Mouse (Mus musculus): ENCODE measurements around the gene Trnt1. TPM values are rescaled to one million over a fixed set of nuclear protein-coding genes. Genes with fewer than 3 reads are reported as not detected.

Gene Trnt1
- polyA plus RNA-seq, 1 experiment: 32.2 TPM

DNA sequence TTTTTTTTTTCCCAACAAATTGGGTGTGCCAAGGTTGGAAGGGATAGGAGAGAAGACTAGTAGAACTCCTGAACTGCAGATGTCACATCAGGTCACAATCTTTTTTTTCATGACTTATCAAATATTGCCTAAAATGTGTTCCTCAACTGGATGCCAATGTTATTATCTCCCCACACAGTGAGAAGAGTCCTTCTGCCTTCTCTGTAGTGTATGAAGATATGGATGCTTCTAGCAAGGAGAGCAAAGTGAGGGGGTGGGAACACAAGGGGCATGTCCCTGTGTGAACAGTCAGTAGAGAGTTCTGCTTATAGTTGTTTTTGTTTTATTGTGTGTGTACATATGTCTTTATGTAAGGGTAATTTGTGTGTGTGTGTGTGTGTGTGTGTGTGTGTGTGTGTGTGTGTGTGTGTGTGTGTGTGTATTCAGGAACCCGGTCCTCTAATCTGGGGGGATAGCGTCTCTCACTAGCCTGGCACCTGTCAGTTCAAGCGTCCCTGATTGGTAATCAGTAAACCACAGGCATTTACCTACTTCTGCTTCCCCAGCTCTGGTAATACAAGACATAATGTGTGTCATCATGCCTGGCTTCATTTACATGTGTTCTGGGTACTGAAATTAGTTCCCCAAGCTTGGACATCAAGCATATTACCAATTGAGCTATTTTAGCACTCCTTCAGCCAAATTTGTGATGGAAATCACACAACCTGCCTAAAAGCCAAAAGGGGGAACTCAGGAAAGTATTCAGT is 8.3 kb upstream of the Trnt1 start:
- Histone ChIP-seq H3K4me3 (replicated peaks; ENCODE audit: insufficient read depth, low read depth, low read length) (no peak overlapping the region), H3K27ac (ENCODE audit: insufficient read depth, low read length) (no peak overlapping the region), H3K27me3 (ENCODE audit: control insufficient read depth, insufficient read depth, low read length) (no peaks in the 10 kb centered on the region), H3K4me1 (ENCODE audit: control insufficient read depth, insufficient read depth, low read length) (no peaks in the 10 kb centered on the region)
- TF ChIP-seq CTCF (IDR thresholded peaks at IDR 0.05; ENCODE audit: borderline replicate concordance, insufficient read depth, low read depth, low read length) (no peak), POLR2A (IDR thresholded peaks at IDR 0.05; ENCODE audit: borderline replicate concordance, insufficient read depth, low read length) (no peak)
- no peak for DNase-seq
- WGBS: 92% methylated on average over 3 of the region's 3 CpGs

DNA sequence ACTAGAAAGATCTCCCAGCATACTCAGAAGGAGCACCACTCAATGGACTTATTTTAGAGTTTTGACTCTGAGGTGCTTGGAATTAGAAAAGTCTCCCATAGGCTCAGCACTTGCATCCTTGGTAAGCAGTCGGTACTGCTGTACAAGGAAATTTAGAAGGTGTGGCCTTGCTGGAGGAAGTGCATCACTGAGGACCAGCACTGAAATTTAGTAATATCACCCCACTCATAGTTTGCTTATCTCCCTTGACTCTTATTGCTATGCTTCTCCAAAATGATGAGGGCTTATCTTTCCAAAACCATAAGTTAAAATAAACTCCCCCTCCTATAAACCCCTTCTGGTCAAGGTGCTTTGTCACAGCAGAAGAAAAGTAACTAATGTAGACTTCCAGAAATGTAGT is 7.4 kb upstream of the Trnt1 start:
- WGBS: 86% methylated on average over 1 of the region's 1 CpGs
- no peak overlapping the region for H3K27ac ChIP-seq (ENCODE audit: insufficient read depth, low read length)
- H3K27me3 ChIP-seq (ENCODE audit: control insufficient read depth, insufficient read depth, low read length): no peaks in the 10 kb centered on the region
- TF ChIP-seq POLR2A (IDR thresholded peaks at IDR 0.05; ENCODE audit: borderline replicate concordance, insufficient read depth, low read length) (no peak), CTCF (IDR thresholded peaks at IDR 0.05; ENCODE audit: borderline replicate concordance, insufficient read depth, low read depth, low read length) (no peak)
- no peak for DNase-seq
- H3K4me3 ChIP-seq (replicated peaks; ENCODE audit: insufficient read depth, low read depth, low read length): no peak overlapping the region
- no peaks in the 10 kb centered on the region for H3K4me1 ChIP-seq (ENCODE audit: control insufficient read depth, insufficient read depth, low read length)

DNA sequence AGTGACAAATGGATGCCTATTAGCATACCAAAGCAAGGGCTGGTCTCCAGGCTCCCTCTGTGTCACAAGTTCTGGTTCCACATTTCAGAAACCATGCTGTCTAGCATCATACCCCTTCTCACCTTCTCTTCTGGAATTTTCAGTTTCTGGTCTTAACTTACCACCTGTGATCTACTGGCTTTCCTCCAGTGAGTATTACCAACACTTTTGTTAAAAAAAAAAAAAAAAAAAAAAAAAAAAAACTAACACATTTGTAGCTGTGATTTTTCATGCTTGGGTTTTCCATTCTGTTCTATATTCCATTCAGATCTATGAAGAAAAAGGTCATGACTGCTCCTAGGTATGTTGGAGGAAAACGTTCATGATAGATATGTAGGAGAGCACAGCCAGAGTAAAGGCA is 3.0 kb upstream of the Trnt1 start:
- 78% methylated on average over 1 of the region's 1 CpGs for WGBS
- no peaks in the 10 kb centered on the region for H3K4me1 ChIP-seq (ENCODE audit: control insufficient read depth, insufficient read depth, low read length)
- H3K4me3 ChIP-seq (replicated peaks; ENCODE audit: insufficient read depth, low read depth, low read length): no peak overlapping the region
- DNase-seq: no peak
- no peak for TF ChIP-seq CTCF (IDR thresholded peaks at IDR 0.05; ENCODE audit: borderline replicate concordance, insufficient read depth, low read depth, low read length)
- TF ChIP-seq POLR2A (IDR thresholded peaks at IDR 0.05; ENCODE audit: borderline replicate concordance, insufficient read depth, low read length): no peak
- H3K27me3 ChIP-seq (ENCODE audit: control insufficient read depth, insufficient read depth, low read length): no peaks in the 10 kb centered on the region
- no peak overlapping the region for H3K27ac ChIP-seq (ENCODE audit: insufficient read depth, low read length)

DNA sequence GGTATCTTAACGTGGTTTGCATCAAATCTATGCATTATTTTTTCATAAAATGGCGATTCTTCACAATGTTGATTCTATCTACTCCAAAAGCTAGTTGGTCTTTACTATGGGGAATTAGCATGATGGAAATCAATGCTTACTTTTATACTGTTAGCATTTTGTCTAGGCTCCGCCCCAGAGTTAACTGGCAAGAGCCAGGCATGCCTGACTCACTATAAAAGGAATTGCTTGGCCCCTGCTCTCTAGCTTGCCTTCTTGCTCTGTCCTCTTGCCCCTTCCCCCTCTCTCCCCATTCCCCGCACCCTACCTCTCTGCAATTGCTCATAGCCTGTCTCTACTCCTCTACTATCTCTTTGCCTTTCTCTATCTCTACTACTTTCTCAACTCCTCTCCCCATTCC is 2.1 kb upstream of the Trnt1 start:
- DNase-seq: no peak
- no peaks in the 10 kb centered on the region for H3K27me3 ChIP-seq (ENCODE audit: control insufficient read depth, insufficient read depth, low read length)
- TF ChIP-seq CTCF (IDR thresholded peaks at IDR 0.05; ENCODE audit: borderline replicate concordance, insufficient read depth, low read depth, low read length) (no peak), POLR2A (IDR thresholded peaks at IDR 0.05; ENCODE audit: borderline replicate concordance, insufficient read depth, low read length) (no peak)

DNA sequence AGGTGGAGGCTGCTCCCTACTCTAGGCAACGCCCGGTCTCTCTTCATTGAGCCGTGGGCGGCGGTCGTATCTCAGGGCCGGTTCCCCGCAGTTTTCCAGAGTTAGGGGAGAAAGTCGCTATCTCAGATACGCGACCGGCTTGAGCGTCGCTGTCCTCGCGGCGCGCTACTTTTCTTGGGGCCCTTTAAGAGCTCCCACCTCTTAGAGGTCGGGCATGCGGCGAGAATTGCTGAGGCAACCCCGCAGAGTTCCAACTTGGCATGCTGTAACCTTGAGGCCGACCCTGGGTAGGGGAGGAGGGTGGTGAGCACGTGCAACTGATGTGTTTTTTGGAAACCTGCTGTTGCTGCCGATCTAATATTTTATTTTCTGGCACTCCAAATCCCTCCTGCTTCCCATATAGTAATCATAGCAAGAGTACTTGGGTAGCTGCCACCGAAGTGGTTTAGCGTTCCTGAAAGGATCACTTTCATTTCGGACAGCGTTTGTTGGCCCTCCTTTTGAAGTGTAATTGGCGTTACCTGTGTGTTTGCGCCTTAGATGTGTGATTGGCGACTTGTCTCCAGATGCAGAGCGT is 458 bp downstream of the Trnt1 start:
- TF ChIP-seq POLR2A (IDR thresholded peaks at IDR 0.05; ENCODE audit: borderline replicate concordance, insufficient read depth, low read length): no peak
- no peak for TF ChIP-seq CTCF (IDR thresholded peaks at IDR 0.05; ENCODE audit: borderline replicate concordance, insufficient read depth, low read depth, low read length)
- Histone ChIP-seq H3K27ac (ENCODE audit: insufficient read depth, low read length) (no peak overlapping the region), H3K4me3 (replicated peaks; ENCODE audit: insufficient read depth, low read depth, low read length) (peak overlapping the region; percentile 94), H3K27me3 (ENCODE audit: control insufficient read depth, insufficient read depth, low read length) (no peaks in the 10 kb centered on the region), H3K4me1 (ENCODE audit: control insufficient read depth, insufficient read depth, low read length) (no peaks in the 10 kb centered on the region)
- DNase-seq: no peak
- WGBS: 1% methylated on average over 33 of the region's 33 CpGs

More for the DNA sequence above, 2.1 kb upstream of the Trnt1 start:
- 79% methylated on average over 4 of the region's 4 CpGs for WGBS
- H3K4me1 ChIP-seq (ENCODE audit: control insufficient read depth, insufficient read depth, low read length): no peaks in the 10 kb centered on the region
- no peak overlapping the region for H3K4me3 ChIP-seq (replicated peaks; ENCODE audit: insufficient read depth, low read depth, low read length)
- H3K27ac ChIP-seq (ENCODE audit: insufficient read depth, low read length): no peak overlapping the region

DNA sequence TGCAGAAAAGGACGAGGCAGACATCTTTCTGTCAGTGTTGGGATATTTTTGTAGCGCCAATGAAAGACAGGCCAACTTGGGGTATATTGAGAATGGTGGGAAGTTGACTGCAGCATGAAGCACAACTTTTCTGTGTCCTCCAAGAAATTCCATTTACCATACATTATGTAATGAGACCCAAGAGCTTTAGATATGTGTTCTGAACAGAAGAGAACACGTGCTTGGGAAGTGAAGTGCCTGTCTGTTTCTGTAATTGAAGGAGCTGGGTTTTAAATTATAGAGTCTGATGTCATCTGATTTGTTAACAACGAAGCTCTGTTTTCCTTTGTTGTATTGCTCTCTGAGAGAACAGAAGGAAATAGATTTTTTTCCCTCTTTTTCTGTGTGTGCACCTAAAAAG is 1.1 kb downstream of the Trnt1 start:
- H3K27ac ChIP-seq (ENCODE audit: insufficient read depth, low read length): no peak overlapping the region

DNA sequence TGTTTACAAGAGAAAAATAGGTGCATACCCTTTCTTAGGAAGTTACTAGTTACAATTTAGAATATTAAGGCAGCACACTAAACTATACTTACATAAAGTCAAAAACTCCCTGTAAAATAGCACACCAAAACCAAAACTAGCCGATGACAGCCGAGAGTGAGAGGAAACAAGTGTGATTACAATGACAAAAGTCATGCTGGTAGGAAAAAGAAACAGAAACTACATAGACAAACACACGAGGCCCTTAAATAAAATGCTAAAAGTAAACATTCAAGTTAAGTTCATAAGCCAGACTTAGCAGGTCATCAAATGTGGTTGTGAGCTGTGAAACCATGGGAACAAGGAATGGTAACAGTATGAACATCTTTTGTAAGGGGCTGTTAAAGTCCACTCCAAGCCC is 18.2 kb downstream of the Trnt1 start:
- H3K4me3 ChIP-seq (replicated peaks; ENCODE audit: insufficient read depth, low read depth, low read length): no peak overlapping the region
- no peak for DNase-seq
- H3K27me3 ChIP-seq (ENCODE audit: control insufficient read depth, insufficient read depth, low read length): no peaks in the 10 kb centered on the region
- TF ChIP-seq POLR2A (IDR thresholded peaks at IDR 0.05; ENCODE audit: borderline replicate concordance, insufficient read depth, low read length) (no peak), CTCF (IDR thresholded peaks at IDR 0.05; ENCODE audit: borderline replicate concordance, insufficient read depth, low read depth, low read length) (no peak)
- no peak overlapping the region for H3K27ac ChIP-seq (ENCODE audit: insufficient read depth, low read length)
- H3K4me1 ChIP-seq (ENCODE audit: control insufficient read depth, insufficient read depth, low read length): no peaks in the 10 kb centered on the region
- WGBS: 88% methylated on average over 3 of the region's 3 CpGs

More for the DNA sequence above, 1.1 kb downstream of the Trnt1 start:
- H3K4me3 ChIP-seq (replicated peaks; ENCODE audit: insufficient read depth, low read depth, low read length): peak overlapping the region; percentile 94
- TF ChIP-seq CTCF (IDR thresholded peaks at IDR 0.05; ENCODE audit: borderline replicate concordance, insufficient read depth, low read depth, low read length) (no peak), POLR2A (IDR thresholded peaks at IDR 0.05; ENCODE audit: borderline replicate concordance, insufficient read depth, low read length) (no peak)
- WGBS: 39% methylated on average over 4 of the region's 4 CpGs
- no peaks in the 10 kb centered on the region for H3K27me3 ChIP-seq (ENCODE audit: control insufficient read depth, insufficient read depth, low read length)
- H3K4me1 ChIP-seq (ENCODE audit: control insufficient read depth, insufficient read depth, low read length): no peaks in the 10 kb centered on the region
- no peak for DNase-seq

DNA sequence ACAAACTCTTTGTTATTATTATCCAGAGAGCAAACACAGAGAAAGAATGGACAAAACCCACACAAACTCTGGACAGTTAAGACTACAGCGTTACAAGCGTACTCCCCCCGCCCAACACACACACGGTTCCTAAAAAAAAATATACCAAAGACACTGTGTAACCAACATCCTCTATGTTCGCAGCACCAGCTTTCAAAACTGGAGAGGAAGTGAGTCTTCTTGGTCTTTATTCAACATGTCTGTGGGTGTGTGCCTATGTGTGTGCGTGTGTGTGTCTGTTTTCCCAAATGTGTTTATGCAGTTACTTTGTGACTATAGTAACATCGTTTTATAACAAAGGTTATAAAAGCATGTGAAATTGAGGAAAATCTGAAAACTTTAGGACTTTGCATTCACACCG is 22.5 kb downstream of the Trnt1 start:
- 93% methylated on average over 8 of the region's 8 CpGs for WGBS
- Histone ChIP-seq H3K4me3 (replicated peaks; ENCODE audit: insufficient read depth, low read depth, low read length) (no peak overlapping the region), H3K27ac (ENCODE audit: insufficient read depth, low read length) (no peak overlapping the region), H3K27me3 (ENCODE audit: control insufficient read depth, insufficient read depth, low read length) (no peaks in the 10 kb centered on the region), H3K4me1 (ENCODE audit: control insufficient read depth, insufficient read depth, low read length) (peaks cover under 1% of the 10 kb centered on the region; the same call in 1 of the 2 replicates)
- TF ChIP-seq POLR2A (IDR thresholded peaks at IDR 0.05; ENCODE audit: borderline replicate concordance, insufficient read depth, low read length): no peak
- no peak for TF ChIP-seq CTCF (IDR thresholded peaks at IDR 0.05; ENCODE audit: borderline replicate concordance, insufficient read depth, low read depth, low read length)
- no peak for DNase-seq

Measured in cerebellum, adult 2 months (tissue).